Mouse (Mus musculus): ENCODE measurements around the gene Gm37240. TPM values are rescaled to one million over a fixed set of nuclear protein-coding genes. Genes with fewer than 3 reads are reported as not detected.
"Not testable (repeated sequence)": the region's sequence is repeated elsewhere in the genome, so short reads cannot be mapped to it uniquely, and the experiment has no call there.

Gene Gm37240
- total RNA-seq, 2 experiments from 2014 or later = not detected

DNA sequence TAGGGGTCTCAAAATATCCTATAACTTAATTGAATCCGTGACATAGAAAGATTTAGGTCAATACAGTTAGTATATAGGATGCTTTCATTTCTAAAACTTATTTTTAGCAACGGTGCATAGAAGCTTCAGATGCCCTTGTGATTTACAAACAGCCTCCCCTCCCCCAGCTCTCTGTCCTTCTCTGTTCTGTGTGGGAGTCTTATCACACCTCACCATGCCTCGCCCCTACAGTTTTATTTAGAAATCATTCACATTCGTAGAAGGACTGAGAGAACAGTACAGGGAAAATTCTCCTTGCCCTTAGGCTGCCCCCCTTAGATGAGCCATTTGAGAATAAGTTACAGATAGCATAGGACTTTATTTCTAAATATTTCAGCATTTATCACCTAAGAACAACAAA, 295.3 kb downstream of the Gm37240 start:
- ATAC-seq (replicated peaks; ENCODE audit: poor library complexity, severe bottlenecking) = no peak

DNA sequence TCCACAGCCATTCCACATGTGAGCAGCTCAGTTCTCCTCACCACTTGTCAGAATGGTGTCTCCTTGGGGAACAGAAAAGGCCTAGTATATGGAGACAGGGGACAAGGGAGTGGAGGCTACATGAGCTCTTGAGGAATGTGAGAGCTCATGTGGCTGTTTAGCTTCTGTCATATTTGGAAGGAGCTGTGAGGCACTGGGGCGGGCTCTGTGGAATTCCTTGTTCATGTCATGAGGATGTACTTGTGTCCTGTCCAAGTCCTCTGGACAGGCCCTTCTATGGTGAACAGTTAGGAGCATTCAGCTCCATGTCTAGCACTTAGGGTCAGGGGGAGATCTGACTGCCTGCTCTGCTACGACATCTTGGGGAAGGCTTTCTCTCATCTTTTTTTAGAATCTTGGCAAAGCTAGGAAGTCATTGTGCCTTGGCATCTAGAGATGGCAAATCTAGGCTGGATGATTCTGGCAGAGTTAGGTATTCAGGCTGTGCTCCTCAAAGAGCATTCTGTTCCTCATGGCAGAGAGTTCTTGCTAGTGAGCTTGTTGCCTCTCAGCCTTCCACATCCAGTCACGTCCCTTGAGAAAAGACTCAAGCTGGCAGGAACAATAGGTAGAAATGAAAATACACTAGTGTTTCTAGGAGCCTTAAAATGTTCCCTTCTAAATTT, 297.1 kb downstream of the Gm37240 start:
- no peak for ATAC-seq (replicated peaks; ENCODE audit: poor library complexity, severe bottlenecking)

DNA sequence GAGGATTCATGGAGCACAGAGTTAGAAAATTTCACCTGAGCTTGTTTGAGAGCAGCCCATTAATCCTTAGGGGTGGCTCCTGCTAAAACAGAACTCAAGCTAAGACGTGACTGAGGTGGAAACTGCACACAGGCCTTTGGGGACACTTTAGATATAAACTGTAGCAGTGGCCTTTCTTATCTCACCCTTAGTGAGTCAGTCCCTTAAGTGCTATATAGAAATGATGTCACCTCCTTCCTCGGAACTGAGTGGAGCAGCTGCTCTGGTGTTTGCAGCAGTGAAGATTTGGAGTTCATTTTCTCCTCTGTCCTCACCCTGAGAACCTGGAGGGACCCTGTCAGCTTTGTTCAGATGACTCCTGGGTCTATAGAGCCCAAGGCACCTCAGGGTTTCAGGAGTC, 298.6 kb downstream of the Gm37240 start:
- no peak for ATAC-seq (replicated peaks; ENCODE audit: poor library complexity, severe bottlenecking)

DNA sequence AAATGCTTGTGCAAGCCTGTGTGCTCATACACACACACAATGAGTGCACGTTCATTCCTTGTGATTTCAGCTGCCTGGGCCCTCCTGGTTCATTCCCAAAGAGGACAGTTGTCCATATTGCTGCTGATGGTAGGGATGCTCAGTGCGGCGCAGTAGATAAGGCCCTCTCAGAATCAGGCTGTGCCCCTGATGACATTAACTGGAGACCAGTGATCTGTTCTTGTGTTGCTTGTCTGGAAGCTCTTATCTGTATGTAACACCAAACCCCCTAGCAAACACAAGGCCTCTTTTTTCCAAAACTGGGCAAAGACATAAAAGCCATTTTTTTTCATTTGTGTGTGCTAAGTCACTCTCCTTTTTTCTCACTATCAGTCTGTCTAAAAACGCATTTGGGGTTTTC, 302.4 kb downstream of the Gm37240 start:
- ATAC-seq (replicated peaks; ENCODE audit: poor library complexity, severe bottlenecking) = no peak

DNA sequence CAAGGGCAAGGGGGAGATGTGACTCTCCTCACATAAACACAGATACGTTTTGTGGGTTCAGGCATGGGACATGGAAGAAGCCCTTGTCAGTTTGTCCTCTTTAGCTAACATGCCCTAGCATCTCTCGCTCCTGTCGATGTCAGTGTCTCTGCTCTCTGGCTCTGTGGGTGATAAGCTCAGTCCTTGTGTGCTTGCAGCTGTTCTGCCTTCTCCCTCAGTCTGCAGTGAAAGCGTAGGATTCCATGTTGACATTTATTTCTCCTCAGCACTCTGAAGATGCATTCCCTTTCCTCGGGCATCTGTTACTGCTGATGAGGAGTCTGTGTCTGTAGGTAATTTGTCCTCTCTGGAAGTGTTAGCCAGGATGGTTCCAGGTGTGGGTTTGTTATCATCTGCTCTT, 304.1 kb downstream of the Gm37240 start:
- ATAC-seq (replicated peaks; ENCODE audit: poor library complexity, severe bottlenecking) = no peak

DNA sequence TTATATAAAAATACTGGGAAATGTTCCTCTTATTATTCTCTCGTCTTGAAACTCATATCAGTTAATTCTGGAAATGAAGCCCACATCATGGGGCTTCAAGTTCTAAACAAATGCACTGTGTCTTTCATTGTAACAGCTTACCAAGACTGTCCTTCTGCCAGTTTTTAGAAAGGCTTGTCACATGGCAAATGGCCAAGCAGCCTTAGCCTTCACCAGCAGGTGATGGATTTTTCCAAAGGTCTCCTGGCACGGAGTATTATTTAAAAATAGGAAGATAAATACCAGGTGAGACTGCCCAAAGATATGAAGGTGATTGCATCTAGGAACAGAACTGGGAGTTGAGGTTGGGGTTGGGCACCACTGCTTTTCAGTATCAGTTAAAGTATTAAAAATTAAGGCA, 304.6 kb downstream of the Gm37240 start:
- ATAC-seq (replicated peaks; ENCODE audit: poor library complexity, severe bottlenecking) = no peak

DNA sequence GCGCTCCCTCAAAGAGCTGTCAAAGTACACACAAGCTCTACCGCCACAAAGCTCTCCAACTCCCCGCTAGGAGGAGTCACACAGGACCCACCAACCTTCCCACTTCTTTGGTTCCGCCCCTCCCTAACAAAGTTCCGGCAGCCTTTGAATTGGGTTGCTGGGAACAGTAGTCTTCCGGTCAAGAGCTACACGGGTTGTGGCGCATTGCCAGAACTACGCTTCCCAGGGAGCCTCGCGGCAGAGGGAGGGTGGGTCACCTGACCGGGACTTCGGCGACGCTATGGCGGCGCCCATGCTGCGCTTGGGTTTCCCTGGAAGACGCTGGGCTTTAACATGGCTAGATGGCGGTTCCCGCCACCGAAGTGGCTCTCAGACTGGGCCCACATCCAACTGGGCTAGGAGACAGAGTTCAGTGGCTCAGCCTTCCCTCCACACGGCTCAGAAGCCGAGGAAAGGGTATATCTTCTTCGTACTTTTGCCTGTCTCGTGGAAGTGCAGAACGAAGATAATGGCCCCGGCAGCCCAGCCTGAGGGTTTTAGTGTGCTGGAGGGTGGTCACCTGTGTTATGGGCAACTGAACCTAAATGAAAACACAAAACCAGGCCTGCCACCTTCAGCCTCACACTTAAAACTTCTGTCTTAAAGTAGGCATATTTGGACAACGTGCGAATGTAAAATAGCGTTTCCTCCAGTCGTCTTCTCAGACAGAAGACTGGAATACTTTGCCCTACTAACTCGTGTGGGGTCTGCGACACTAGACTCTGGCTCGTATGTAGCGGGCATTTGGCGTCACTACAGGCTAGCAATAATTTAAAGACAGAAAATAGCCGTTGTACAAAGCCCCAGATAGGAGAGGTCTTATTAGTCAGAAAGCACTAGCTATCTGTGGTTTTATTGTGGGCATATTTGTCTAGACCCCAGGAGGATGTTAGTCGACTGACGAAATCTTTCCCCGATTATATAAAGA, 313.2 kb downstream of the Gm37240 start, which contains the start of gene Gatb:
Gatb (plus strand) TSS at position 256 of the 967 bp plus-strand sequence.
- ATAC-seq (replicated peaks; ENCODE audit: poor library complexity, severe bottlenecking) = peak; percentile 93

DNA sequence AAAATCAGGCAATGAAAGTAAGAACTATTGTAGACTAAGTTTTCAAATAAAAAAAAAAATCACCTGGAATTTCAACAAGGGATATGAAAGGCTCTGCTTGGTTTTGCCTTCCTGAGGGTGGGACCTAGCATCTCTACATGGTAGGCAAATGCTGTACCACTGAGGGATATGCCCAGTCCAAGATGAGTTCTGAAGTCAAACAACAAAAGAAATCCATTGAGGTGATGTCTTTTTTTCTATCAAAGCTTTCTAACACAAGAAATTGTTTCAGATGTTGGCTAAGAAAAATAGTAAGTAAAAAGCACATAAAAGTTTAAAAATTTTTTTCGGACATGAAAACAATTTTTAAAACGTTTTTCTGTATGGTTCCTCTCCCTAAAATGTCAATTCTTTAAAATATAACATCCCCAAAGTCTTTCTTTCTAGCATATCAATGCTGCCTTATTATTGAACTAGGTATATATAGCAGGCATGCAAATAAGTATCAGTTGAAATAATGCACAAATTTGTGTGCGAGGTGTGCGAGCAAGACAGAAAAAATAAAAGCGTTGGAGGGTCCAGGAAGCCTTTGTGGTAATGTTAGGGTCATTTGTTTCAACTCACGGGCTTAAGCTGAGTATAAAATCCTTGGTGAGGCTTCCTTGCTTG, 314.0 kb downstream of the Gm37240 start:
- ATAC-seq (replicated peaks; ENCODE audit: poor library complexity, severe bottlenecking) = peak; percentile 3; the same call in 1 of the 2 replicates

DNA sequence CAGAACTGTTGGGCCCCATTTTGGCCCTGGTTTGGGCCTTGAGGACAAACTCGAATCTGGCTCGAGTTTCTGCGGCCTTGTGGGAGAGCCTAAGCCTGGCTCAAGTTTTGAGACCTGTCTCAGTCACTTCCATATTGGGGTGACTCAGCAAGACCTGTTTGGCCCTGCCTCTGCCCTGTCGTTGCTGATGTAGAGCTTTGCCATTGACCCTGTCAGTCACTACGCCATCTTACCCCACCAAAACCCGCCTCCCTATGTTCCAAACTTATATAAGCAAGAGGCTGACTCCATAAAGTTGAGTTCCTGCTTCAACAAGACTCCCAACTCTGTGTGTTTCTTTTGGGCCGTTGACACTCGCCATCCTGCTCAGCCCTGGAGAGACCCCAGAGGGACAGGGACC, 314.8 kb downstream of the Gm37240 start:
- not testable (repeated sequence) for ATAC-seq (replicated peaks; ENCODE audit: poor library complexity, severe bottlenecking)

DNA sequence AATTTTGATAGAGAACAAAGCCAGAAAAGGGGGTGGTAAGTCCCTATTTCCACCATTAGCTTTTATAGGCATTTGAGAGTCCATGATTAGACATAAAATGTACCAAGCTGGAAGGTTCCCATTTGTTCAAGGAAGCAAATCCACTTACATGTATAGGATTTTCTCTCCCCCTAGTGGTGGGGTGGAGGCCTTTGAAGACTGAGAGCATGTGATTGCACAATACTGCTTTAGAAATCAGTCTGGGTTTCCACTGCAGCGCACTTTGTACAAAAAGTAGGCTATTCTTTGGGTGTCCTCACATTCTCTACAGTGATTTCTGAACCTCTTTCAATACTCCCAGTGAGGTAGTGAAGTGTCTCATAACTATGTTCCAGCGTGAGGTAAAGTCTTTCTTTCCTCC, 316.0 kb downstream of the Gm37240 start:
- ATAC-seq (replicated peaks; ENCODE audit: poor library complexity, severe bottlenecking) = peak; percentile 60

DNA sequence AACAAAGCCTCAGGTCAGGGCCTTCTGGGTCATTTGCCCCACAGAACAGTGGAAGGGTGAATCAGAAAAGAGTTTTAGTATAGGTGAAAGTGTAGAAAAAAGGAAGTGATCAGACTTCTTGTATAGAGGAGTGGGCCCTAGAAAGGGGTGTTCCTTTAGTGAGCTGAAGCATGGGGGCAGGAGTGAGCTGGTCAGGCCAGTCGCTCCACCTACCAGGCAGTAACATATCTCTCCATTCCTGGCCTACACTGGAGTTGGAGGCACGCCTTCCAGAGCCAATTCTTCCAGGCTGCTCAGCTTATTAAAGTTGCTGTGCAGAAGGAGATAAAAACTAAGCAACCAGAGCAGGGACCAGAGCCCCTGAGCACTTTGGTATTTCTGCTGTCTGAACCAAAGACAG, 322.7 kb downstream of the Gm37240 start:
- no peak for ATAC-seq (replicated peaks; ENCODE audit: poor library complexity, severe bottlenecking)

DNA sequence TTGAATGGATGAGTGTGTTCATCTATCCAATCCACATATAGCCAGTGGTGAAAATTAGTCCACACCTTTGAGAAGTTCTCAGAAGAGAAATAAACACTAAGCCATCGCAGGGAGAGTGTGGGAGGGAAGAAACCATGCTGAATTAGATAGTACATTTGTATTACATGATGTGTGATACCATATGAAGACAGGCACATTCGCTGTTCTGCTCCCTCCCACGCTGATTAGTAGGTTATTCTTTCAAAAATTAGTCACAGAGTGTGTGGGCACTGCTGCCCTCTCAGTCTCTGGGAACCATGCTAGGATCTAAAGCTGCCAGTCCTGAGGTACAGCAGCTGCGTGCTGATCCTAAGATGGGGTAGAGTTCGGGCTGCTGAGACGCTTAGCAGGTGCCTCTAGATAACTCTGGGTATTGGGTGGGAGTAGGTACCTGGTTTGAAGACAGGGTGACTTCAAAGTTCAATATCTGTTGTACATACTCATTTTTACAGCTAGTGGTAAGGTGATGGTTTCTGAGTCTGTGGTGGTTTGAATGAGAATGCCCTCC, 333.5 kb downstream of the Gm37240 start:
- no peak for ATAC-seq (replicated peaks; ENCODE audit: poor library complexity, severe bottlenecking)

DNA sequence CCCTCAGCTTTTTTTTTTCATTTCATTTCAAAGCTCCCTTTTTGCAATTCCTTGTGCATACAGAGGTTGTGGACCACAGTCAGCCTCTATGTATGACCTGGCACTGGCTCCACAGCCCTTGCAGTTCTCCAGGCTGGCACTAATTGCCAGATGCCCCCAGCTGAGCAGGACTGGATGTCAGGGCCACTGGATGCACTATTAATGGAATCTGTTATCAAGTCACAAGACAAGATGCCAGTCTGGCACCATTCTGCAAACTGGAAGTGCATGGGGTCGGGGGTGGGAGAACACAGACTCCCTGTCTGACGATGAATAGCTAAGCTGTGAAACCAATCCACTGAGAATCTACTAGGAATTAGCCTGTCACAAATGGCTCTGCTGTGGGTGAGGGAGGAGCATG, 336.0 kb downstream of the Gm37240 start:
- ATAC-seq (replicated peaks; ENCODE audit: poor library complexity, severe bottlenecking) = no peak

DNA sequence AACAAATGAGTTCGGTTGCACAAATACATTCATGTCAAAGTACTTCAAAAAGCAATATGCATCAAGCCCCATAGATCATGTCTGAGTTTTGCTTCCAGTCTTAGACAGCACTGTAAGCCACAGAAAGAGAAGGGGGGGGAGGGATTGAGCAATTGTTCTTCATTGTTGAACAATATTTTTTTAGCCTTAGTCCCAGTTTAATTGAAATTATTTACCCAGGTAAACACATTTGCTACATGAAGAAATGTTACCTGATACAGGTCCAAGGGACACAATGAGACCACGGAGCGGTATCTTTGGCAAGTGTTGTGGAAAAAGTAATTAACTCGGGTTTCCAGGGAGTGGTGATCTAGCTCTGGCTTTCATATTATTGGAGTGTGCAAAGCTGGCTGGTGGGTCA, 337.0 kb downstream of the Gm37240 start:
- ATAC-seq (replicated peaks; ENCODE audit: poor library complexity, severe bottlenecking) = no peak

DNA sequence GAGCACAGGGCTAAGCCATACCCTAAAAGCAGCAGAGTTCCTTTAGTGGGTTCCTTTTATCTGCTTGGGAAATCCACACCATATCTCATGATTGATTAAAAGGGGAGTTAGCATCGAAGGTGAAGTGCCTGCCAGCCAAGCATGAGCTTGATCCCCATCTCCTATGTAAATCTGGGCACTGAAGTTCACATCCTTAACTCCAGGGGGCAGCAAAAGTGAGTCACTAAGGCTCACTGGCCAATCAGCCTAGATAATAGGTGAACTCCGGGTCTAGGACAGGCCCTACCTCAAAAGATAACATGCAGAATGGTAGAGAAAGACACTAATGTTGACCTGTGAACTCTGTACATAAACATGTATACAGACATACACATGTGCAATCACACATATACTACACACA, 343.7 kb downstream of the Gm37240 start:
- ATAC-seq (replicated peaks; ENCODE audit: poor library complexity, severe bottlenecking) = no peak

DNA sequence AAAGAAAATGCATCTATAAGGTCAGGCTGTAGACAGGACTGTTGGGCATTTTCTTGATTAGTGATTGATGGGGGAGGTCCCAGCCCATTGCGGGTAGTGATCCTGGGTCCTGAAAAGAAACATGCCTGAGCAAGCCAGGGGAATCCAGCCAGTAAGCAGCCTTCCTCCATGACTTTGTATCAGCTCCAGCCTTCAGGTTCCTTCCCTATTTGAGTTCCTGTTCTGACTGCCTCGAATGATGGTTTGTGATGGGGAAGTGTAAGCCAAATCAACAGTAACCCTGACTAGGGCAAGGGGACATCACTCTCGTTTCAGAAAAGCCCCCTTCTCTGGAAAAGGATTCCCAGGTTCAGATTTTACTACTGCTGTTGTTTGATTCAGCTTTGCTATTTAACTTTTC, 344.6 kb downstream of the Gm37240 start:
- peak; percentile 74 for ATAC-seq (replicated peaks; ENCODE audit: poor library complexity, severe bottlenecking)

DNA sequence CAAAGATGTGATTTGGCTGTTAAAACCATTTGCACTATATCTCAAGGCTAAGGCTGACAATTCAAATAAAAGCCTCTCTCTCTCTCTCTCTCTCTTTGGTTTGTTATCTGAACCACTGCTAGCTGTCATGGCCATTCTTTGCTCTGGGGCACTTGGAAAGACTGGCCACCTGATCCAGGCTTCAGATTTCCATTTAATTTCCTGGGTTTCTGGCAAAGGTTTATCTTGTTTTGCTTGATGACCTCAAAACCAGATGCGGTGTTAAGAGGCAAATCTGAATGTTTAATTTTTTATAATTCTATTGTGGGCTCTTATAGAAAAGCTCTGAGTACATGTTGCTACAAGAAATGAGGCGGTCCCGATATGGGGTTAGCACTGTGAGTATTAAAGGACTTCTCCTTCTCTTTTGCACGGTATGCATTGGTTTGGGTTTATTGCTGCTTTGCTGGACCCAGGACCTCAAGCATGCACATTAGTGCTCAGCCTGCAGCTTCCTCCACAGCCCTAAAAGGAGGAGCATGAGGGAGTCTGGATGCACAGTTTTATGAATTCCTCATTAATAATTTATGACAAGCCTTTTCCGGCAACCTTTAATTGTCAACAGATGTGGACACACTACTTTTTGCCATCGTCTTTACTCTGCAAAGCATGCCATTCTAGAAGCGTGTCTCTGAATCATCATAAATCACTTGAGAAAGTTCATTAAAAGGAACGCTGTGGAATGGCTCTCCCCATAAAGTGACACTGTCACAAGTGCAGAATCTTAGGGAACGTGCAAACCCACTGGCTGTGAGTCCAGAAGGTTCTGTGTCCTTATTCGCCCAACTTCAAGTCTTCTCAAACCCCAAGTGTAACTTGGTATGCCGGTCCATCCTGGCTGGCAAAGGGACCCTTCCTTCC, 351.4 kb downstream of the Gm37240 start:
- no peak for ATAC-seq (replicated peaks; ENCODE audit: poor library complexity, severe bottlenecking)

DNA sequence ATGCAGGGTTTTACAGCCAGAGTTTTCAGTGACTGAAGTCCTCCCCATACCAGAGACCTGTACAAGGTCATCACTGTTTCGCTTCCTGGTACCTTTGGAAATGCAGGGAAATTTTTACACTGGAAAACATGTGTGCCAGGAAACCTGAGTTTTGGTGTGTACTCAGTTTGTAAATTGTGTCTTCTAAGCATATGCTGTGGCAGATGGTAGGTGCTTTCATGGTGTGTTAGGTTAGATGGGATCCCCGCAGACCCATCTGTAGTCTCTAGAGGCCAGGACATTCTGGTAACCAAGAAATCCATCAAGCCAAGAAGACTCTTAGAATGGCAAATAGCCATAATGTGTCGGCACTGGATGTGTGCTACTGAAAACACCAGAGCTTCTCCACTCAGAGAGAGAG, 352.3 kb downstream of the Gm37240 start:
- ATAC-seq (replicated peaks; ENCODE audit: poor library complexity, severe bottlenecking) = no peak

DNA sequence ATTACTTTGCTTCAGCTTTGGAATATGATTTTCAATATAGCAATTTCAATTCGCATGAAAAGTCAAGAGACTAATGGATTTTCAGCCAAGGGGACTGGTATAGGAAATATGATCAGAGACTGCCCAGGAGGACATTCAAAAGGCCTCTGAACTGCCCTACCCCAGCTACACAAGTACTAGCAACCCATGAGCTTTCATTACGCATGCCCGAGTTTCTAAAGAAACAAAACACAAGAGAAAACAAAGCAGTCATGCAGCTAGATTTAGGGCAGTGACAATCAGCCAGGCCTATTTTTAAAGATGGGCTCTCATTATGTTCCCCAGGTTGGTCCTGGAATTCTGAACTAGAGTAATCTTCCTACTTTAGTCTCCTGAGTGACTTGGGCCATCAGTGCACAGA, 354.9 kb downstream of the Gm37240 start:
- no peak for ATAC-seq (replicated peaks; ENCODE audit: poor library complexity, severe bottlenecking)
